Mouse (Mus musculus): ENCODE measurements around the gene Rpl3.

DNA sequence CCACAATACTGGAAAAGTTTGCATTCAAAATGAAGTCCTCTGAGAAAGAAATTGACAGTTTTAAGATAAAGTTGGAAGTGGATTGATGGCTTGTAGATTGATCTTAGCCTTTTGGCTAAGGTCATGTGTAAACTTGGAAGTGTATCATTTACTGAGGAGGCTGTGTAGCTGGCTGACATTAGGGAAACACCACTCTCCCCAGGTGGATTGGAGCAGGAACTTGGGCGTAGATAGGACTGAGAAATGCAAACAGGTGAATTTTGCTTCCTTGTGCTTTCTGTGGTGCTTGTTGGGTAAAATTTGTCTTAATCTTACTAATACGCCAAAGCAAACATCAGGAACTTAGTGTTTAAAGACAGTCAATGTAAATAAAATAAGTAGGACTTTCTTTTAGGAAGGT is 48.6 kb upstream of the Rpl3 start:
- TF ChIP-seq CTCF (IDR thresholded peaks at IDR 0.05; ENCODE audit: low read depth) (no peak), EP300 (IDR thresholded peaks at IDR 0.05; ENCODE audit: low read depth) (no peak)

Measured in liver, postnatal 0 days (tissue).